Mouse (Mus musculus) lung, adult 18-20 months (tissue): Measurements from ENCODE around the gene Espn.

ENCODE experiments used
- DNase-seq, 2 experiments: peaks; one replicate each; pipeline ENCODE4 v3.0.0; 2022; ENCODE audit warnings: mixed read lengths in 2 of 2

Gene Espn

GRCm38 (mm10) chr4:152121183-152121505, 31.0 kb downstream of the Espn start:
- DNase-seq, result no peak

- no peak for DNase-seq
Measured at GRCm38 (mm10) chr4:152120311-152121182, 31.6 kb downstream of the Espn start.

- DNase-seq, result no peak
Measured at GRCm38 (mm10) chr4:152119396-152120292, 32.5 kb downstream of the Espn start.

GRCm38 (mm10) chr4:152117538-152117937, 34.6 kb downstream of the Espn start:
- DNase-seq, result no peak

GRCm38 (mm10) chr4:152115921-152116612, 36.1 kb downstream of the Espn start, which contains the start of gene Tnfrsf25:
TSS of gene Tnfrsf25 (plus strand) at chr4:152115934.
- DNase-seq, result no peak

GRCm38 (mm10) chr4:152114080-152114479, 38.1 kb downstream of the Espn start:
- DNase-seq, result no peak

GRCm38 (mm10) chr4:152112329-152112728, 39.8 kb downstream of the Espn start:
- DNase-seq, result no peak

- DNase-seq, result no peak
Measured at GRCm38 (mm10) chr4:152110689-152111088, 41.5 kb downstream of the Espn start.

GRCm38 (mm10) chr4:152109509-152109908, 42.7 kb downstream of the Espn start:
- no peak for DNase-seq

- no peak for DNase-seq
Measured at GRCm38 (mm10) chr4:152108673-152109072, 43.5 kb downstream of the Espn start.

- peak; percentile 86 to 89 for DNase-seq
Measured at GRCm38 (mm10) chr4:152107971-152108509, 44.1 kb downstream of the Espn start.

- DNase-seq, result peak; percentile 90 to 93
Measured at GRCm38 (mm10) chr4:152107493-152107892, 44.7 kb downstream of the Espn start.

- no peak for DNase-seq
Measured at GRCm38 (mm10) chr4:152106746-152107145, 45.4 kb downstream of the Espn start.

- DNase-seq, result peak; percentile 65 to 73
Measured at GRCm38 (mm10) chr4:152103025-152103424, 49.1 kb downstream of the Espn start.

GRCm38 (mm10) chr4:152101921-152102320, 50.2 kb downstream of the Espn start:
- no peak for DNase-seq

GRCm38 (mm10) chr4:152101081-152101653, 51.0 kb downstream of the Espn start:
- no peak for DNase-seq

GRCm38 (mm10) chr4:152100541-152100940, 51.6 kb downstream of the Espn start:
- no peak for DNase-seq

- peak; percentile 62 to 77 for DNase-seq
Measured at GRCm38 (mm10) chr4:152097911-152098799, 54.0 kb downstream of the Espn start.

GRCm38 (mm10) chr4:152096927-152097326, 55.2 kb downstream of the Espn start:
- DNase-seq, result no peak

GRCm38 (mm10) chr4:152095937-152096910, 55.9 kb downstream of the Espn start:
- DNase-seq, result peak; percentile 81 to 89
